Mouse (Mus musculus): ENCODE measurements around the gene Scamp1.

Scamp1 gene

GRCm38 (mm10) chr13:94271284-94271683 lies 14.4 kb downstream of the Scamp1 start:
- DNase-seq (ENCODE audit: low spot score), result no peak

- no peak for DNase-seq (ENCODE audit: low spot score)
Measured at GRCm38 (mm10) chr13:94268201-94268600, 17.5 kb downstream of the Scamp1 start.

GRCm38 (mm10) chr13:94267190-94267589 lies 18.5 kb downstream of the Scamp1 start:
- no peak for DNase-seq (ENCODE audit: low spot score)

GRCm38 (mm10) chr13:94266530-94266929 lies 19.1 kb downstream of the Scamp1 start:
- no peak for DNase-seq (ENCODE audit: low spot score)

GRCm38 (mm10) chr13:94265291-94265690 lies 20.4 kb downstream of the Scamp1 start:
- DNase-seq (ENCODE audit: low spot score), result no peak

GRCm38 (mm10) chr13:94263943-94264342 lies 21.7 kb downstream of the Scamp1 start:
- no peak for DNase-seq (ENCODE audit: low spot score)

- no peak for DNase-seq (ENCODE audit: low spot score)
Measured at GRCm38 (mm10) chr13:94262551-94262950, 23.1 kb downstream of the Scamp1 start.

GRCm38 (mm10) chr13:94261624-94262023 lies 24.0 kb downstream of the Scamp1 start:
- DNase-seq (ENCODE audit: low spot score), result no peak

GRCm38 (mm10) chr13:94260961-94261360 lies 24.7 kb downstream of the Scamp1 start:
- DNase-seq (ENCODE audit: low spot score), result no peak

GRCm38 (mm10) chr13:94259210-94259609 lies 26.4 kb downstream of the Scamp1 start:
- DNase-seq (ENCODE audit: low spot score), result no peak

- DNase-seq (ENCODE audit: low spot score), result no peak
Measured at GRCm38 (mm10) chr13:94258530-94258929, 27.1 kb downstream of the Scamp1 start.

GRCm38 (mm10) chr13:94257711-94258110 lies 27.9 kb downstream of the Scamp1 start:
- DNase-seq (ENCODE audit: low spot score), result no peak

GRCm38 (mm10) chr13:94255176-94255575 lies 30.5 kb downstream of the Scamp1 start:
- no peak for DNase-seq (ENCODE audit: low spot score)

GRCm38 (mm10) chr13:94254286-94254685 lies 31.4 kb downstream of the Scamp1 start:
- no peak for DNase-seq (ENCODE audit: low spot score)

GRCm38 (mm10) chr13:94253052-94253451 lies 32.6 kb downstream of the Scamp1 start:
- no peak for DNase-seq (ENCODE audit: low spot score)

GRCm38 (mm10) chr13:94250761-94251160 lies 34.9 kb downstream of the Scamp1 start:
- DNase-seq (ENCODE audit: low spot score), result no peak

- no peak for DNase-seq (ENCODE audit: low spot score)
Measured at GRCm38 (mm10) chr13:94250188-94250587, 35.5 kb downstream of the Scamp1 start.

- no peak for DNase-seq (ENCODE audit: low spot score)
Measured at GRCm38 (mm10) chr13:94242897-94243296, 42.8 kb downstream of the Scamp1 start.

- DNase-seq (ENCODE audit: low spot score), result no peak
Measured at GRCm38 (mm10) chr13:94241892-94242524, 43.6 kb downstream of the Scamp1 start.

- no peak for DNase-seq (ENCODE audit: low spot score)
Measured at GRCm38 (mm10) chr13:94240873-94241272, 44.8 kb downstream of the Scamp1 start.

- no peak for DNase-seq (ENCODE audit: low spot score)
Measured at GRCm38 (mm10) chr13:94240111-94240510, 45.5 kb downstream of the Scamp1 start.

- DNase-seq (ENCODE audit: low spot score), result no peak
Measured at GRCm38 (mm10) chr13:94239488-94239887, 46.2 kb downstream of the Scamp1 start.

GRCm38 (mm10) chr13:94231871-94232270 lies 53.8 kb downstream of the Scamp1 start:
- DNase-seq (ENCODE audit: low spot score), result no peak
